Mouse (Mus musculus) MEL (cell line): ENCODE data around the gene Kcnh7. TPM values are rescaled to one million over a fixed set of nuclear protein-coding genes. Genes with fewer than 3 reads are reported as not detected.

ENCODE experiments used
- DNase-seq: peaks from one replicate; pipeline ENCODE4 v3.0.0; 2011; ENCODE audit warnings: low read depth, low spot score
- H3K27ac ChIP-seq: 2 replicates; pipeline ENCODE4 v1.5.1; 2012; ENCODE audit warnings: low read depth, mild to moderate bottlenecking, control low read depth, low read length, moderate library complexity; ENCODE audit not compliant: control insufficient read depth
- H3K27me3 ChIP-seq, 2 experiments: fragments of 150-350 bp in 1 of 2; sonication (generic) in 1 of 2; 2 replicates each; pipeline ENCODE4 v1.6.1; 2012; ENCODE audit warnings: low read length in 2 of 2, mild to moderate bottlenecking in 2 of 2, improper control_type of control experiment in 1 of 2, moderate library complexity in 1 of 2; ENCODE audit not compliant: insufficient read depth in 2 of 2, control insufficient read depth in 1 of 2
- H3K36me3 ChIP-seq, 2 experiments: 2 replicates each; pipeline ENCODE4 v1.6.1; 2012 to 2014; ENCODE audit warnings: low read length in 2 of 2, improper control_type of control experiment in 1 of 2, inconsistent platforms in 1 of 2, mild to moderate bottlenecking in 1 of 2; ENCODE audit not compliant: insufficient read depth in 2 of 2, control insufficient read depth in 1 of 2
- H3K4me1 ChIP-seq, 2 experiments: fragments of 150-350 bp in 1 of 2; sonication (generic) in 1 of 2; 2 replicates each; pipeline ENCODE4 v1.6.1; 2012; ENCODE audit warnings: low read length in 2 of 2, improper control_type of control experiment in 1 of 2, mild to moderate bottlenecking in 1 of 2; ENCODE audit not compliant: insufficient read depth in 2 of 2, control insufficient read depth in 1 of 2
- H3K4me3 ChIP-seq, 2 experiments: fragments of 150-350 bp in 1 of 2; sonication (generic) in 1 of 2; 2 replicates each; pipeline ENCODE4 v1.5.1; 2012; ENCODE audit warnings: low read depth in 2 of 2, low read length in 2 of 2, mild to moderate bottlenecking in 2 of 2, moderate library complexity in 2 of 2, control low read depth in 1 of 2, improper control_type of control experiment in 1 of 2; ENCODE audit not compliant: control insufficient read depth in 1 of 2, insufficient read depth in 1 of 2
- H3K79me2 ChIP-seq: 2 replicates; pipeline ENCODE4 v1.6.1; 2012; ENCODE audit warnings: mild to moderate bottlenecking, low read length, moderate library complexity; ENCODE audit not compliant: control insufficient read depth, poor library complexity, insufficient read depth
- H3K9ac ChIP-seq: 2 replicates; pipeline ENCODE4 v1.6.1; 2012; ENCODE audit warnings: low read depth, mild to moderate bottlenecking, control low read depth, low read length, moderate library complexity; ENCODE audit not compliant: control insufficient read depth, poor library complexity, severe bottlenecking
- H3K9me3 ChIP-seq: fragments of 150-350 bp; sonication (generic); replicated peaks from 2 replicates; pipeline ENCODE4 v1.6.1; 2012; ENCODE audit warnings: mild to moderate bottlenecking, low read length, improper control_type of control experiment, moderate library complexity; ENCODE audit not compliant: insufficient read depth
- CHD1 ChIP-seq: IDR thresholded peaks from 2 replicates; pipeline ENCODE4 v1.6.1; 2012; ENCODE audit warnings: low read depth, mild to moderate bottlenecking, inconsistent platforms, low read length, improper control_type of control experiment
- CHD2 ChIP-seq: IDR thresholded peaks from 2 replicates; pipeline ENCODE4 v1.6.1; 2011; ENCODE audit warnings: low read length, improper control_type of control experiment
- CTCF ChIP-seq, 3 experiments: IDR thresholded peaks in 2 of 3; conservative IDR thresholded peaks in 1 of 3; 2 replicates each; pipeline ENCODE4 v1.5.1; 2011 to 2012; ENCODE audit warnings: low read length in 3 of 3, low read depth in 2 of 3, mild to moderate bottlenecking in 2 of 3, improper control_type of control experiment in 1 of 3, inconsistent platforms in 1 of 3, mixed read lengths in 1 of 3, moderate library complexity in 1 of 3; ENCODE audit not compliant: control insufficient read depth in 1 of 3, insufficient read depth in 1 of 3, poor library complexity in 1 of 3, severe bottlenecking in 1 of 3
- E2F4 ChIP-seq: IDR thresholded peaks from 2 replicates; pipeline ENCODE4 v1.6.1; 2011; ENCODE audit warnings: low read depth, low read length, improper control_type of control experiment, borderline replicate concordance
- ELF1 ChIP-seq: IDR thresholded peaks from 2 replicates; pipeline ENCODE4 v1.6.1; 2014; ENCODE audit warnings: low read depth, mild to moderate bottlenecking, inconsistent platforms, low read length, improper control_type of control experiment, moderate library complexity
- EP300 ChIP-seq, 2 experiments: IDR thresholded peaks; 2 replicates each; pipeline ENCODE4 v1.6.1; 2011; ENCODE audit warnings: improper control_type of control experiment in 2 of 2, low read length in 2 of 2, low read depth in 1 of 2, mild to moderate bottlenecking in 1 of 2
- ETS1 ChIP-seq: IDR thresholded peaks from 2 replicates; pipeline ENCODE4 v1.6.1; 2012; ENCODE audit warnings: low read depth, mild to moderate bottlenecking, inconsistent platforms, low read length, improper control_type of control experiment, moderate library complexity
- GABPA ChIP-seq: IDR thresholded peaks from 2 replicates; pipeline ENCODE4 v1.6.1; 2012; ENCODE audit warnings: low read depth, mild to moderate bottlenecking, inconsistent platforms, low read length, improper control_type of control experiment, moderate library complexity
- GATA1 ChIP-seq: IDR thresholded peaks from 2 replicates; pipeline ENCODE4 v1.6.1; 2011; ENCODE audit warnings: low read depth, low read length, improper control_type of control experiment
- HCFC1 ChIP-seq: IDR thresholded peaks from 2 replicates; pipeline ENCODE4 v1.6.1; 2012; ENCODE audit warnings: low read depth, mild to moderate bottlenecking, inconsistent platforms, low read length, improper control_type of control experiment, moderate library complexity
- JUND ChIP-seq: IDR thresholded peaks from 2 replicates; pipeline ENCODE4 v1.6.1; 2011; ENCODE audit warnings: low read depth, mild to moderate bottlenecking, improper control_type of control experiment, low read length
- KAT2A ChIP-seq: conservative IDR thresholded peaks from 2 replicates; pipeline ENCODE4 v1.6.1; 2012; ENCODE audit warnings: low read depth, low read length, improper control_type of control experiment, inconsistent platforms
- MAZ ChIP-seq: IDR thresholded peaks from 2 replicates; pipeline ENCODE4 v1.6.1; 2012; ENCODE audit warnings: low read depth, mild to moderate bottlenecking, inconsistent platforms, low read length, improper control_type of control experiment
- MXI1 ChIP-seq: IDR thresholded peaks from 2 replicates; pipeline ENCODE4 v1.6.1; 2011; ENCODE audit warnings: mild to moderate bottlenecking, low read depth, low read length, improper control_type of control experiment
- NELFE ChIP-seq: IDR thresholded peaks from 2 replicates; pipeline ENCODE4 v1.6.1; 2011; ENCODE audit warnings: low read depth, low read length, improper control_type of control experiment
- NRF1 ChIP-seq: IDR thresholded peaks from 2 replicates; pipeline ENCODE4 v1.6.1; 2014; ENCODE audit warnings: low read depth, mild to moderate bottlenecking, inconsistent platforms, low read length, improper control_type of control experiment, moderate library complexity; ENCODE audit not compliant: poor library complexity, insufficient read depth, severe bottlenecking
- POLR2A ChIP-seq, 2 experiments: IDR thresholded peaks; 2 replicates each; pipeline ENCODE4 v1.6.1; 2011 to 2012; ENCODE audit warnings: low read length in 2 of 2, mild to moderate bottlenecking in 2 of 2, control low read depth in 1 of 2, improper control_type of control experiment in 1 of 2, low read depth in 1 of 2, moderate library complexity in 1 of 2; ENCODE audit not compliant: control insufficient read depth in 1 of 2, insufficient read depth in 1 of 2, poor library complexity in 1 of 2
- SIN3A ChIP-seq: IDR thresholded peaks from 2 replicates; pipeline ENCODE4 v1.6.1; 2012; ENCODE audit warnings: low read length, improper control_type of control experiment, inconsistent platforms
- TAL1 ChIP-seq: IDR thresholded peaks from 2 replicates; pipeline ENCODE4 v1.6.1; 2012; ENCODE audit warnings: mild to moderate bottlenecking, inconsistent platforms, low read length, moderate library complexity, mixed read lengths
- TBP ChIP-seq: IDR thresholded peaks from 2 replicates; pipeline ENCODE4 v1.8.0; 2011; ENCODE audit warnings: low read depth, low read length, improper control_type of control experiment
- USF2 ChIP-seq, 2 experiments: IDR thresholded peaks; 2 replicates each; pipeline ENCODE4 v1.6.1; 2011 to 2012; ENCODE audit warnings: improper control_type of control experiment in 2 of 2, low read length in 2 of 2, borderline replicate concordance in 1 of 2, inconsistent platforms in 1 of 2, low read depth in 1 of 2, mild to moderate bottlenecking in 1 of 2; ENCODE audit not compliant: insufficient read depth in 1 of 2
- ZC3H11A ChIP-seq: IDR thresholded peaks from 2 replicates; pipeline ENCODE4 v1.6.1; 2012; ENCODE audit warnings: low read depth, mild to moderate bottlenecking, inconsistent platforms, low read length, improper control_type of control experiment
- polyA plus RNA-seq, 2 experiments: library from polyadenylated mRNA; stranded (reverse) in 1 of 2; unstranded in 1 of 2; fragments of >175 nt in 1 of 2; fragments of >200 nt in 1 of 2; gene quantifications; 2 replicates each; pipeline versions ENCODE4 v1.2.1 to v1.2.4; 2012; ENCODE audit warnings: low replicate concordance in 2 of 2, low read depth in 1 of 2; ENCODE audit not compliant: insufficient read length in 2 of 2, insufficient read depth in 1 of 2, missing spikeins in 1 of 2
- total RNA-seq: library from RNA; depleted of rRNA; stranded (reverse); fragments of 300-350 nt; gene quantifications from 2 replicates; pipeline ENCODE4 v1.2.3, GENCODE M21; 2012

Kcnh7 gene
- total and polyA plus RNA-seq, 3 experiments: under 0.01 to 0.13 TPM; not detected in 1

GRCm38 (mm10) chr2:62646014-62646645, 538.0 kb downstream of the Kcnh7 start, which contains the start of gene Ifih1:
Gene Ifih1 (minus strand): TSS chr2:62646255.
- no peaks in the 10 kb centered on the region for H3K9me3 ChIP-seq
- DNase-seq: peak; percentile 84
- H3K9ac ChIP-seq: peak within 1 kb of the TSS; percentile 84
- H3K36me3 ChIP-seq: peaks cover 0 to 8% of the 10 kb centered on the region in 2 experiments; a peak in 2 of 4 replicates
- H3K79me2 ChIP-seq: peaks cover 22% of the 10 kb centered on the region
- peak within 1 kb of the TSS; percentile 77 to 79 for H3K4me3 ChIP-seq
- TF ChIP-seq MAZ: peak; percentile 39; the same call in 1 of the 2 replicates
- peak in 2 of 3 experiments; percentile 24 to 32; a peak in 4 of 6 replicates for TF ChIP-seq CTCF (IDR thresholded peaks at IDR 0.05 in 2 of 3, conservative IDR thresholded peaks at IDR 0.05 in 1 of 3; ENCODE audit: control insufficient read depth in 1 of 3, insufficient read depth in 1 of 3, low read depth in 2 of 3, low read length in 3 of 3, poor library complexity in 1 of 3, severe bottlenecking in 1 of 3)
- no peak for TF ChIP-seq EP300 (IDR thresholded peaks at IDR 0.05; ENCODE audit: low read depth in 1 of 2, low read length in 2 of 2)
- peak; percentile 39; the same call in 1 of the 2 replicates for TF ChIP-seq ETS1
- TF ChIP-seq, all 39 proteins: peak for 3
- H3K27ac ChIP-seq: peak within 1 kb of the TSS; percentile 65
- no peaks in the 10 kb centered on the region for H3K27me3 ChIP-seq
- H3K4me1 ChIP-seq: peaks cover 0 to 3% of the 10 kb centered on the region in 2 experiments; a peak in 2 of 4 replicates

- peaks cover 22% of the 10 kb centered on the region for H3K79me2 ChIP-seq
- H3K4me1 ChIP-seq: peaks cover 0 to 3% of the 10 kb centered on the region in 2 experiments; a peak in 2 of 4 replicates
- H3K9ac ChIP-seq: peak overlapping the region; percentile 84
- peak overlapping the region; percentile 65 for H3K27ac ChIP-seq
- H3K36me3 ChIP-seq: peaks cover 0 to 8% of the 10 kb centered on the region in 2 experiments; a peak in 2 of 4 replicates
- DNase-seq: peak; percentile 70
- H3K27me3 ChIP-seq: no peaks in the 10 kb centered on the region
- TF ChIP-seq ZC3H11A (no peak), CHD1 (no peak), EP300 (IDR thresholded peaks at IDR 0.05; ENCODE audit: low read depth in 1 of 2, low read length in 2 of 2) (no peak), KAT2A (no peak), TAL1 (no peak), E2F4 (no peak), GABPA (no peak), NELFE (peak; percentile 34; the same call in 1 of the 2 replicates), CHD2 (no peak)
- TF ChIP-seq, all 39 proteins: peak for 1
- Histone ChIP-seq H3K9me3 (no peaks in the 10 kb centered on the region), H3K4me3 (peak overlapping the region; percentile 77 to 79)
Observed at GRCm38 (mm10) chr2:62645475-62645874, 538.6 kb downstream of the Kcnh7 start.

- Histone ChIP-seq H3K27me3 (no peaks in the 10 kb centered on the region), H3K4me3 (peak overlapping the region; percentile 77 to 79), H3K9ac (peak overlapping the region; percentile 84), H3K36me3 (peaks cover 0 to 12% of the 10 kb centered on the region in 2 experiments; a peak in 2 of 4 replicates), H3K27ac (peak overlapping the region; percentile 65), H3K79me2 (peaks cover 23% of the 10 kb centered on the region), H3K4me1 (peaks cover 0 to 3% of the 10 kb centered on the region in 2 experiments; a peak in 2 of 4 replicates), H3K9me3 (no peaks in the 10 kb centered on the region)
- peak; percentile 60 for DNase-seq
- no peak for TF ChIP-seq NRF1
- peak; percentile 70 for TF ChIP-seq MXI1
- no peak for TF ChIP-seq CHD2
- no peak for TF ChIP-seq POLR2A (IDR thresholded peaks at IDR 0.05; ENCODE audit: control insufficient read depth in 1 of 2, insufficient read depth in 1 of 2, low read depth in 1 of 2, low read length in 2 of 2, poor library complexity in 1 of 2)
- no peak for TF ChIP-seq KAT2A
- no peak for TF ChIP-seq NELFE
- TF ChIP-seq GABPA: no peak
- TF ChIP-seq TAL1: no peak
- TF ChIP-seq ETS1: no peak; the same call in 1 of the 2 replicates
- no peak for TF ChIP-seq TBP
- TF ChIP-seq ELF1: 0 out of 2 replicates have a peak, but pooled peaks have one; percentile 27
- TF ChIP-seq SIN3A: peak; percentile 77
- no peak for TF ChIP-seq JUND
- TF ChIP-seq USF2 (IDR thresholded peaks at IDR 0.05; ENCODE audit: borderline replicate concordance in 1 of 2, insufficient read depth in 1 of 2, low read depth in 1 of 2, low read length in 2 of 2): no peak
- TF ChIP-seq HCFC1: peak; percentile 71
- no peak for TF ChIP-seq GATA1
- 0 out of 2 replicates have a peak, but pooled peaks have one; percentile 86 for TF ChIP-seq CHD1
Observed at GRCm38 (mm10) chr2:62644891-62645290, 539.2 kb downstream of the Kcnh7 start.
